Mouse (Mus musculus): ENCODE measurements around the gene Olfr123.

Gene Olfr123

GRCm38 (mm10) chr17:37793229-37793628, at the start of gene Olfr123:
Gene Olfr123 (plus strand): TSS chr17:37793529.
- DNase-seq (ENCODE audit: low spot score in 2 of 2), result no peak

- DNase-seq (ENCODE audit: low spot score in 2 of 2), result no peak
Observed at GRCm38 (mm10) chr17:37768307-37768706, 25.0 kb upstream of the Olfr123 start, which contains the start of gene Olfr122. Gene Olfr122 (plus strand): TSS chr17:37768607.

- no peak for DNase-seq (ENCODE audit: low spot score in 2 of 2)
Observed at GRCm38 (mm10) chr17:37799588-37799987, 6.3 kb downstream of the Olfr123 start, which contains the start of gene Olfr124. Gene Olfr124 (plus strand): TSS chr17:37799888.

GRCm38 (mm10) chr17:37832649-37833048, 39.3 kb downstream of the Olfr123 start, which contains the start of gene Olfr125:
Gene Olfr125 (plus strand): TSS chr17:37832949.
- no peak for DNase-seq (ENCODE audit: low spot score in 2 of 2)

GRCm38 (mm10) chr17:37847183-37847582, 53.9 kb downstream of the Olfr123 start, which contains the start of gene Olfr126:
Gene Olfr126 (plus strand): TSS chr17:37847483.
- DNase-seq (ENCODE audit: low spot score in 2 of 2), result no peak
